Mouse (Mus musculus): Measurements from ENCODE around the gene Zp2. TPM values are rescaled to one million over a fixed set of nuclear protein-coding genes. Genes with fewer than 3 reads are reported as not detected.

Zp2 gene
- 0.04 TPM in 1 of 2 replicates, not detected in the other for total RNA-seq (2012; rRNA removed)
- not detected in 2 replicates for total RNA-seq (2014; rRNA removed)
- polyA plus RNA-seq (2012; ENCODE audit: insufficient read length, low read depth), result not detected in 2 replicates

GRCm38 (mm10) chr7:120145191-120145590 is at the start of gene Zp2:
Gene Zp2 (minus strand): TSS chr7:120145291.
- dilution Hi-C loops (cut with MboI; ENCODE audit: extremely low pct_ligation_motif_present, extremely low pct_unique_long_range_greater_than_20kb, low sequenced_read_pairs), result no loop called here
- H3K4me3 ChIP-seq (replicated peaks in 1 of 3; ENCODE audit: low read depth in 2 of 3, low read length in 2 of 3, poor library complexity in 1 of 3), result no peak within 1 kb of the TSS
- H3K36me3 ChIP-seq (replicated peaks in 1 of 2; ENCODE audit: control insufficient read depth in 1 of 2, insufficient read depth in 1 of 2, low read length in 1 of 2), result no peaks in the 10 kb centered on the region
- in situ Hi-C loops (cut with MboI; ENCODE audit: low pct_ligation_motif_present, low pct_unique_long_range_greater_than_20kb, low sequenced_read_pairs), result no loop called here
- H3K27ac ChIP-seq (ENCODE audit: insufficient read depth, low read depth), result no peak within 1 kb of the TSS
- H3K9ac ChIP-seq (ENCODE audit: insufficient read depth, low read depth), result no peak within 1 kb of the TSS
- no peaks in the 10 kb centered on the region for H3K79me2 ChIP-seq (replicated peaks; ENCODE audit: control insufficient read depth, extremely low read depth, insufficient read depth, poor library complexity, severe bottlenecking)
- H3K4me2 ChIP-seq (ENCODE audit: insufficient read depth, low read depth, poor library complexity, severe bottlenecking), result no peak within 1 kb of the TSS
- no peaks in the 10 kb centered on the region for H3K9me3 ChIP-seq (replicated peaks; ENCODE audit: low read length)
- H3K4me1 ChIP-seq (ENCODE audit: control insufficient read depth in 1 of 2, insufficient read depth in 2 of 2), result peaks cover 0 to 16% of the 10 kb centered on the region in 2 experiments; a peak in 2 of 4 replicates
- TF ChIP-seq MAZ (IDR thresholded peaks at IDR 0.05; ENCODE audit: low read depth, low read length) (no peak), PAX5 (IDR thresholded peaks at IDR 0.05; ENCODE audit: low read length) (no peak), ETS1 (conservative IDR thresholded peaks at IDR 0.05; ENCODE audit: low read depth, low read length) (no peak)
- no peak for DNase-seq (ENCODE audit: extremely low read depth)
- no peaks in the 10 kb centered on the region for H3K27me3 ChIP-seq (replicated peaks)

GRCm38 (mm10) chr7:120192816-120193215 is 47.7 kb upstream of the Zp2 start:
- TF ChIP-seq TCF12 (IDR thresholded peaks at IDR 0.05; ENCODE audit: low read depth, low read length) (no peak), JUND (conservative IDR thresholded peaks at IDR 0.05; ENCODE audit: low read depth, low read length) (no peak), MAFK (IDR thresholded peaks at IDR 0.05; ENCODE audit: insufficient replicate concordance, low read length) (no peak), MYC (IDR thresholded peaks at IDR 0.05; ENCODE audit: low read depth, low read length) (no peak), SIN3A (IDR thresholded peaks at IDR 0.05; ENCODE audit: low read length) (no peak), POLR2A (IDR thresholded peaks at IDR 0.05; ENCODE audit: low read depth, low read length) (no peak), MXI1 (IDR thresholded peaks at IDR 0.05; ENCODE audit: low read depth, low read length) (no peak), MAZ (IDR thresholded peaks at IDR 0.05; ENCODE audit: low read depth, low read length) (no peak), ZMIZ1 (IDR thresholded peaks at IDR 0.05; ENCODE audit: low read depth, low read length) (no peak), IRF4 (IDR thresholded peaks at IDR 0.05; ENCODE audit: low read depth, low read length) (no peak), EP300 (IDR thresholded peaks at IDR 0.05; ENCODE audit: low read length) (no peak), RCOR1 (conservative IDR thresholded peaks at IDR 0.05; ENCODE audit: low read depth, low read length) (no peak), POLR2AphosphoS2 (IDR thresholded peaks at IDR 0.05; ENCODE audit: low read depth, low read length) (no peak), UBTF (IDR thresholded peaks at IDR 0.05; ENCODE audit: low read depth, low read length) (no peak), MAX (IDR thresholded peaks at IDR 0.05; ENCODE audit: low read length) (no peak), ZKSCAN1 (IDR thresholded peaks at IDR 0.05; ENCODE audit: borderline replicate concordance, low read depth, low read length) (no peak), CHD2 (IDR thresholded peaks at IDR 0.05; ENCODE audit: low read length) (no peak), USF1 (IDR thresholded peaks at IDR 0.05; ENCODE audit: low read depth, low read length) (no peak), KAT2A (IDR thresholded peaks at IDR 0.05; ENCODE audit: insufficient replicate concordance, low read length) (no peak), BHLHE40 (IDR thresholded peaks at IDR 0.05; ENCODE audit: low read depth, low read length) (no peak)
- in situ Hi-C loops (cut with MboI; ENCODE audit: low pct_ligation_motif_present, low pct_unique_long_range_greater_than_20kb, low sequenced_read_pairs), result no loop called here
- H3K36me3 ChIP-seq (replicated peaks in 1 of 2; ENCODE audit: control insufficient read depth in 1 of 2, insufficient read depth in 1 of 2, low read length in 1 of 2), result no peaks in the 10 kb centered on the region
- no peaks in the 10 kb centered on the region for H3K79me2 ChIP-seq (replicated peaks; ENCODE audit: control insufficient read depth, extremely low read depth, insufficient read depth, poor library complexity, severe bottlenecking)
- DNase-seq (ENCODE audit: extremely low read depth), result no peak
- peaks cover 2% of the 10 kb centered on the region for H3K27me3 ChIP-seq (replicated peaks)
- no peak overlapping the region for H3K27ac ChIP-seq (ENCODE audit: insufficient read depth, low read depth)
- dilution Hi-C loops (cut with MboI; ENCODE audit: extremely low pct_ligation_motif_present, extremely low pct_unique_long_range_greater_than_20kb, low sequenced_read_pairs), result no loop called here
- no peaks in the 10 kb centered on the region for H3K9me3 ChIP-seq (replicated peaks; ENCODE audit: low read length)
- no peak overlapping the region for H3K4me2 ChIP-seq (ENCODE audit: insufficient read depth, low read depth, poor library complexity, severe bottlenecking)
- H3K9ac ChIP-seq (ENCODE audit: insufficient read depth, low read depth), result no peak overlapping the region
- H3K4me1 ChIP-seq (ENCODE audit: control insufficient read depth in 1 of 2, insufficient read depth in 2 of 2), result no peaks in the 10 kb centered on the region
- no peak overlapping the region for H3K4me3 ChIP-seq (replicated peaks in 1 of 3; ENCODE audit: low read depth in 2 of 3, low read length in 2 of 3, poor library complexity in 1 of 3)

All from CH12.LX (cell line).